Mouse (Mus musculus): ENCODE results near the gene Cd207. TPM values are rescaled to one million over a fixed set of nuclear protein-coding genes. Genes with fewer than 3 reads are reported as not detected.

Gene Cd207
- polyA plus RNA-seq, 1 experiment, result not detected

DNA sequence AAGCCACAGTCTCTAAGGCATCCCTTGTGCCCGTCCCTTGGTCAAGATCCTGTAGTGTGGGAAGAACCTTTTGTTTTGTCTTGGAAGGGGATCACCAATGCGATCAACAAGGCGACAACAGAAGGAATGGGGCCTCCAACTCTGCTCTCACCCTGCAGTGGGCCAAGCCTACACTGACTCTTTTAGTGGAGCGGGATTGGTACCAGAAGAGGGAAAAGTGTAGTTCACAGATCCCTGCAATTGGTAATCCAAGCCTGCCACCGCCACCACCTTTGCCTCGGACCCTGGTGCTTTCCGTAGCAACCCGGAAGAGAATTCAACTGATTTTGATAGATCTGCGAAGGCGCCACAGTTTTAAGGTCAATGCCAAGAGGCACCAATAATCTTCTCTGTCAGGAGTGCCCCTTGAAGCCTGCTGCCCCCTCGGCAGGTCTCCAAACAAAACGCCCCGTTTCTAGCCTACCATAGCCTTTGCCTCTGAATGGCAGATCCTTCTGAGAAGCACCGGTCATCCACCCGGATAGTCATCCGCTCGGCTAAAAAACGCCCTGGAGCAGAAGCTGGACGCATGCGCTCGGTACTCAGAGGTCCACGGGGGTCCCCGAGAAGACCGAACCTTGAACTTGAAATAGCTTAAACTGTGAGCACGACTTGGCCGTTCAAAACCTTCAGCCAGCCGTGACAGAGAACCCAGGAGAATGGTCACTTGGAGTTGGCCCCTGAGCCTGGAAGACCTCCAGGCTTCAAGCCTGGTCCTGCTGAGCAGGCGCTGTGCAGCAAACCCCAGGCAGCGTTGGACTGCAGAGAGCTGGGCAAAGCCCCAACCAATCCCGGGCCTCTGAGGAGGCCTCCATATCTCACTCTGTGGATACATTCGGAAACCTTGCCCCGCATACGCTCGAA lies 36.8 kb upstream of the Cd207 start:
- Histone ChIP-seq H3K27me3 (ENCODE audit: control insufficient read depth, insufficient read depth, insufficient read length) (peaks cover 38% of the 10 kb centered on the region), H3ac (ENCODE audit: control insufficient read depth, insufficient read length, low read depth) (no peak overlapping the region), H3K4me3 (ENCODE audit: insufficient read depth, poor library complexity, severe bottlenecking) (no peak overlapping the region), H3K36me3 (ENCODE audit: control insufficient read depth, insufficient read depth) (no peaks in the 10 kb centered on the region), H3K79me2 (ENCODE audit: control insufficient read depth, insufficient read depth) (no peaks in the 10 kb centered on the region), H3K79me3 (ENCODE audit: low read depth) (no peaks in the 10 kb centered on the region)
- TF ChIP-seq MAX (IDR thresholded peaks at IDR 0.05), result no peak
- TF ChIP-seq FOSL1 (IDR thresholded peaks at IDR 0.05; ENCODE audit: insufficient read depth, low read length, poor library complexity, severe bottlenecking), result no peak
- no peak for TF ChIP-seq CEBPB (IDR thresholded peaks at IDR 0.05; ENCODE audit: low read depth)
- TF ChIP-seq CTCF (IDR thresholded peaks at IDR 0.05; ENCODE audit: control insufficient read depth, insufficient read depth, insufficient read length), result no peak
- no peak for TF ChIP-seq MYOG (IDR thresholded peaks at IDR 0.05; ENCODE audit: control insufficient read depth, extremely low read depth, insufficient read length)
- TF ChIP-seq USF1 (IDR thresholded peaks at IDR 0.05; ENCODE audit: low read depth), result no peak
- TF ChIP-seq MYOD1 (IDR thresholded peaks at IDR 0.05; ENCODE audit: control insufficient read depth, insufficient read length, low read depth), result no peak

DNA sequence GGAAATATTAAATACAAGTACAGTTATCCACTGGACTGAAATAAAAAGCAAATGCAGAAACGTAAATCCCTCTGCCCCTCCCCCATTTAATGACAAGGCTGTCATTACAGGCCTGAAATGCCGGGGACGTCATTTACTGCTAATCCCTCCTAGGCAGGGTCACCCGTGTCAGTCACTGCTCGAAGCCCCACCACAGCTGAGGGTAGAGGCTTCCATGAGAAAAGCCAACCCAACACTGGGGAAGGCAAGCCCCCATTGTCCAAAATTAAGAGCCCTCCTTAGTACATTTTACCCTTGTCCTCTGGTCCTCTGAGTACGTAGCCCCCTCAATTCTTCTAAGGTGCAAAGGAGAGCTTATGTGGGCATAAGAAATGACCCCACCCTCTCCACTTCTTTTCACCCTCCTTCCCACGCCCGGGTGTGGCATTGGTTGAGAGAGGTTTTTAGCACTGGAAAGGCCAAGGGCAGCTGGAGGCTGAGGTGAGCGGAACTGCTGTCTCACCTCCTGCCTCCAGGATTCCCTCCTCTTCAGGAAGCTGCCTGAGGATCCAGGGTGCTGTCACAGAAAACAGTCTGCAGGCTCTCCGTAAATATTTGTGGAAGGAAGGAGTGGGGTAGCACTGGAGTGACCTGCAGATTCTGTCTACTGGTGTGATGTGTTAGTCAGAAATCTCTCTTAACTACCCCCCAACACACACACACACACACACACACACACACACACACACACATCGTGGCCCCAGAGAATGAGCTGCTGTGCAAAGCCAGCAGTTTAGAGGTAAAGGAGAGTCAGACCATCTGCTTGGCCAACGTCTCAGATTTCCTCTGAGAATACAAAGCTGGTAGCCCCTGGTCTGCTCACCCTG lies 35.8 kb upstream of the Cd207 start:
- Histone ChIP-seq H3K36me3 (ENCODE audit: control insufficient read depth, insufficient read depth) (no peaks in the 10 kb centered on the region), H3ac (ENCODE audit: control insufficient read depth, insufficient read length, low read depth) (no peak overlapping the region), H3K79me2 (ENCODE audit: control insufficient read depth, insufficient read depth) (no peaks in the 10 kb centered on the region), H3K79me3 (ENCODE audit: low read depth) (no peaks in the 10 kb centered on the region), H3K4me3 (ENCODE audit: insufficient read depth, poor library complexity, severe bottlenecking) (no peak overlapping the region), H3K27me3 (ENCODE audit: control insufficient read depth, insufficient read depth, insufficient read length) (peaks cover 48% of the 10 kb centered on the region)
- TF ChIP-seq CTCF (IDR thresholded peaks at IDR 0.05; ENCODE audit: control insufficient read depth, insufficient read depth, insufficient read length), result no peak
- no peak for TF ChIP-seq CEBPB (IDR thresholded peaks at IDR 0.05; ENCODE audit: low read depth)
- TF ChIP-seq FOSL1 (IDR thresholded peaks at IDR 0.05; ENCODE audit: insufficient read depth, low read length, poor library complexity, severe bottlenecking), result no peak
- no peak for TF ChIP-seq MAX (IDR thresholded peaks at IDR 0.05)

DNA sequence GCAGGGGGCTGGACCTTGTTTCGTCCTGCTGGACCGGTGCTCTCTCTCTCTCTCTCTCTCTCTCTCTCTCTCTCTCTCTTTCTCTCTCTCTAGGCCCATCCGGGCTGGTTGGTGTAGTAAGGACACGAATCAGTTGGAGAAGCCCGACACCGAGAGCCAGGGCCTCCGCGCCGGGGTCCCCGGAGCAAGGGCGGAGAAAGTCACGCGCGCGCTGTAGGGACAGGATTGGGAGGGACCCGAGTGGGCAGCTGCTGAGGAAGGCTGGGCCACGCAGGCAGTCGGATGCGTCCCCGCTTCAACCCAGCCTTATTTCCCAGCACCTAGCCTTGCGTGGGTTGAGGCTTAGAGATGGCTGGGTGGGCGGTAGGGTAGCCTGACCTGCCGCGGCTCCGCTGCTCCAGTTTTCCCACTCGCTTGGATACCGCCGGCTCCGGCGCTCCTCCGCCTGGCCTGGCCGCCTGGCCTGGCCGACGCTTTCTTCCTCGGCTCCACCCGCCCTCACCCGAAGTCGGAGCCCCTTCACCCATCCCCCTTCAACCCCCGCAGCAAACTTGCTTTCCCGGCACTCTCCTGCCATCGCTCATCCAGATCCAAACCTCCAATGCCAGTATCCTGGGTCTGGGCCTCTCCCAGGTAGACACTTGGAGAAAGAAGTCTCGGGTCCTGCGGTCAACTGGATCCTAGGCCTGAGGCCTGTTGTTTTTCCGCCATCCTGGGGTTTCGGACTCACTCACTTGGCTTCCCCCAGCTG lies 34.2 kb upstream of the Cd207 start:
- Histone ChIP-seq H3K79me3 (ENCODE audit: low read depth) (no peaks in the 10 kb centered on the region), H3K4me3 (ENCODE audit: insufficient read depth, poor library complexity, severe bottlenecking) (peak overlapping the region; percentile 30), H3K36me3 (ENCODE audit: control insufficient read depth, insufficient read depth) (no peaks in the 10 kb centered on the region), H3K79me2 (ENCODE audit: control insufficient read depth, insufficient read depth) (no peaks in the 10 kb centered on the region), H3ac (ENCODE audit: control insufficient read depth, insufficient read length, low read depth) (peak overlapping the region; percentile 48), H3K27me3 (ENCODE audit: control insufficient read depth, insufficient read depth, insufficient read length) (peaks cover 60% of the 10 kb centered on the region)
- no peak for TF ChIP-seq USF1 (IDR thresholded peaks at IDR 0.05; ENCODE audit: low read depth)
- no peak for TF ChIP-seq MYOD1 (IDR thresholded peaks at IDR 0.05; ENCODE audit: control insufficient read depth, insufficient read length, low read depth)
- no peak for TF ChIP-seq MYOG (IDR thresholded peaks at IDR 0.05; ENCODE audit: control insufficient read depth, extremely low read depth, insufficient read length)
- TF ChIP-seq CEBPB (IDR thresholded peaks at IDR 0.05; ENCODE audit: low read depth), result no peak
- TF ChIP-seq FOSL1 (IDR thresholded peaks at IDR 0.05; ENCODE audit: insufficient read depth, low read length, poor library complexity, severe bottlenecking), result no peak
- no peak for TF ChIP-seq MAX (IDR thresholded peaks at IDR 0.05)

DNA sequence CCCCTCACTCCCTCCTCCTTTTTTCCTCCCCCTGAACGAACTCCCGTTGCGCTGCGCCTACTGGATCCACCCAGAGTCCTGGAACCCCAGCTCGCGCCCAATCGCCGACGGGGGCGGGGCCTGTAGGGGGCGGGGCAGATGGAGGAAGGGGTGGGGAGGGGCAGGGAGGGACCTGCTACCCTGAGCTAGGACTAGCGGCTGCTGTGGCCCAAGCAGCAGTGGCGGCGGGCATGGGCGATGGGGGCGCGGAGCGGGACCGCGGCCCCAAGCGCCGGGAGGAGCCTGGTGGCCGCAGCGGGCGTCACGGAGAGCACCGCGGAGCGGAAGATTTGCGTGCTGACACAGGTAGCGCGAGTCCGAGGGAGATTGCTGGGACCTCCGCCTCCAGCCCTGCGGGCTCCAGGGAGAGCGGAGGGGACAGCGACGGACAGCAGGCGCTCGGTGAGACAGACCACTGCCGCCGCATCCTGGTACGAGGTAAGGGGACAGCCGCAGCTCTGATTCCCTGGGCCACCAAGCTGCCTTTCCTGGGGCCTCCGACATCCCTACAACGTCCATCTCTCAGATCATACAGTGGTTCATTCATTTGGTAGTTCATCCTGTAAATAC lies 33.5 kb upstream of the Cd207 start, which contains the start of gene Vax2:
Vax2 (plus strand) TSS at position 198 of the 609 bp plus-strand sequence.
- peak within 1 kb of the TSS; percentile 65 for H3ac ChIP-seq (ENCODE audit: control insufficient read depth, insufficient read length, low read depth)
- H3K79me3 ChIP-seq (ENCODE audit: low read depth), result no peaks in the 10 kb centered on the region
- peaks cover 64% of the 10 kb centered on the region for H3K27me3 ChIP-seq (ENCODE audit: control insufficient read depth, insufficient read depth, insufficient read length)
- no peak for TF ChIP-seq USF1 (IDR thresholded peaks at IDR 0.05; ENCODE audit: low read depth)
- TF ChIP-seq MYOG (IDR thresholded peaks at IDR 0.05; ENCODE audit: control insufficient read depth, extremely low read depth, insufficient read length), result no peak
- TF ChIP-seq MAX (IDR thresholded peaks at IDR 0.05), result no peak
- TF ChIP-seq FOSL1 (IDR thresholded peaks at IDR 0.05; ENCODE audit: insufficient read depth, low read length, poor library complexity, severe bottlenecking), result no peak
- no peak for TF ChIP-seq CEBPB (IDR thresholded peaks at IDR 0.05; ENCODE audit: low read depth)
- TF ChIP-seq MYOD1 (IDR thresholded peaks at IDR 0.05; ENCODE audit: control insufficient read depth, insufficient read length, low read depth), result no peak
- no peak for TF ChIP-seq CTCF (IDR thresholded peaks at IDR 0.05; ENCODE audit: control insufficient read depth, insufficient read depth, insufficient read length)
- peak within 1 kb of the TSS; percentile 30 for H3K4me3 ChIP-seq (ENCODE audit: insufficient read depth, poor library complexity, severe bottlenecking)
- H3K79me2 ChIP-seq (ENCODE audit: control insufficient read depth, insufficient read depth), result no peaks in the 10 kb centered on the region
- H3K36me3 ChIP-seq (ENCODE audit: control insufficient read depth, insufficient read depth), result no peaks in the 10 kb centered on the region
